Mouse (Mus musculus): ENCODE data around the gene Ddx49. TPM values are rescaled to one million over a fixed set of nuclear protein-coding genes. Genes with fewer than 3 reads are reported as not detected.

Gene Ddx49
- polyA plus RNA-seq (2015; fragmentation: Nextera tagmentation; extraction: Ambion mirVana), result 32.4 and 34.1 TPM in 2 replicates

GRCm38 (mm10) chr8:70302358-70302890 is at the start of gene Ddx49, which contains the start of gene Cope:
Gene Ddx49 (minus strand): TSS chr8:70302489.
Gene Cope (plus strand): TSS chr8:70302518.
- WGBS (ENCODE audit: insufficient replicate concordance), result under 1% methylated on average over 40 of the region's 40 CpGs
- ATAC-seq (ENCODE audit: low read depth) (peak; percentile 90), DNase-seq (peak; percentile 83)
- no peaks in the 10 kb centered on the region for H3K27me3 ChIP-seq
- peaks cover 34% of the 10 kb centered on the region for H3K4me1 ChIP-seq (replicated peaks)
- H3K9me3 ChIP-seq (replicated peaks), result no peaks in the 10 kb centered on the region
- H3K4me2 ChIP-seq, result peak within 1 kb of the TSS; percentile 91
- peak within 1 kb of the TSS; percentile 90 for H3K9ac ChIP-seq
- H3K36me3 ChIP-seq, result peaks cover 59% of the 10 kb centered on the region
- H3K4me3 ChIP-seq (replicated peaks), result peak within 1 kb of the TSS; percentile 90
- H3K27ac ChIP-seq, result peak within 1 kb of the TSS; percentile 74

- ATAC-seq (ENCODE audit: low read depth), result no peak
These were observed 49.7 kb upstream of the Ddx49 start for GRCm38 (mm10) chr8:70352000-70352384.

GRCm38 (mm10) chr8:70351035-70351999 is 49.0 kb upstream of the Ddx49 start:
- Histone ChIP-seq H3K9me3 (replicated peaks) (no peaks in the 10 kb centered on the region), H3K9ac (peak overlapping the region; percentile 99), H3K4me2 (peak overlapping the region; percentile 89), H3K4me1 (replicated peaks) (peaks cover 88% of the 10 kb centered on the region), H3K36me3 (peaks cover 50% of the 10 kb centered on the region), H3K27me3 (no peaks in the 10 kb centered on the region), H3K27ac (peak overlapping the region; percentile 97), H3K4me3 (replicated peaks) (peak overlapping the region; percentile 90)
- DNase-seq, result no peak
- WGBS (ENCODE audit: insufficient replicate concordance), result 32% methylated on average over 15 of the region's 15 CpGs
- no peak for ATAC-seq (ENCODE audit: low read depth)

More at GRCm38 (mm10) chr8:70352000-70352384, 49.7 kb upstream of the Ddx49 start:
- no peak for DNase-seq
- peak overlapping the region; percentile 89 for H3K4me2 ChIP-seq
- H3K4me3 ChIP-seq (replicated peaks), result peak overlapping the region; percentile 90
- H3K9me3 ChIP-seq (replicated peaks), result no peaks in the 10 kb centered on the region
- peak overlapping the region; percentile 99 for H3K9ac ChIP-seq
- H3K27ac ChIP-seq, result peak overlapping the region; percentile 97
- H3K27me3 ChIP-seq, result no peaks in the 10 kb centered on the region
- H3K4me1 ChIP-seq (replicated peaks), result peaks cover 88% of the 10 kb centered on the region
- 16% methylated on average over 3 of the region's 3 CpGs for WGBS (ENCODE audit: insufficient replicate concordance)
- peaks cover 43% of the 10 kb centered on the region for H3K36me3 ChIP-seq

- 57% methylated on average over 1 of the region's 1 CpGs for WGBS (ENCODE audit: insufficient replicate concordance)
These were observed 45.7 kb upstream of the Ddx49 start for GRCm38 (mm10) chr8:70347860-70348420.

GRCm38 (mm10) chr8:70347443-70347842 is 45.2 kb upstream of the Ddx49 start:
- Histone ChIP-seq H3K4me1 (replicated peaks) (peaks cover 90% of the 10 kb centered on the region), H3K27ac (no peak overlapping the region; the same call in 1 of the 2 replicates), H3K27me3 (no peaks in the 10 kb centered on the region), H3K36me3 (peaks cover 81% of the 10 kb centered on the region), H3K9ac (peak overlapping the region; percentile 36; the same call in 1 of the 2 replicates), H3K4me2 (no peak overlapping the region), H3K4me3 (replicated peaks) (no peak overlapping the region), H3K9me3 (replicated peaks) (no peaks in the 10 kb centered on the region)
- DNase-seq (no peak), ATAC-seq (ENCODE audit: low read depth) (no peak)
- WGBS (ENCODE audit: insufficient replicate concordance), result 76% methylated on average over 4 of the region's 4 CpGs

More at GRCm38 (mm10) chr8:70347860-70348420, 45.7 kb upstream of the Ddx49 start:
- H3K4me1 ChIP-seq (replicated peaks), result peaks cover 90% of the 10 kb centered on the region
- H3K4me2 ChIP-seq, result peak overlapping the region; percentile 32; the same call in 1 of the 2 replicates
- H3K36me3 ChIP-seq, result peaks cover 76% of the 10 kb centered on the region
- ATAC-seq (ENCODE audit: low read depth) (no peak), DNase-seq (no peak)
- peak overlapping the region; percentile 36; the same call in 1 of the 2 replicates for H3K9ac ChIP-seq
- no peak overlapping the region for H3K4me3 ChIP-seq (replicated peaks)
- H3K9me3 ChIP-seq (replicated peaks), result no peaks in the 10 kb centered on the region
- peak overlapping the region; percentile 26 for H3K27ac ChIP-seq
- no peaks in the 10 kb centered on the region for H3K27me3 ChIP-seq

- ATAC-seq (ENCODE audit: low read depth) (no peak; the same call in 1 of the 2 replicates), DNase-seq (no peak)
- WGBS (ENCODE audit: insufficient replicate concordance), result 73% methylated on average over 2 of the region's 2 CpGs
- H3K9me3 ChIP-seq (replicated peaks), result no peaks in the 10 kb centered on the region
- peaks cover 93% of the 10 kb centered on the region for H3K36me3 ChIP-seq
- no peak overlapping the region for H3K9ac ChIP-seq
- no peak overlapping the region for H3K4me2 ChIP-seq
- no peaks in the 10 kb centered on the region for H3K27me3 ChIP-seq
- peak overlapping the region; percentile 40 for H3K27ac ChIP-seq
- H3K4me1 ChIP-seq (replicated peaks), result peaks cover 66% of the 10 kb centered on the region
- no peak overlapping the region for H3K4me3 ChIP-seq (replicated peaks)
These were observed 42.0 kb upstream of the Ddx49 start for GRCm38 (mm10) chr8:70344279-70344678.

GRCm38 (mm10) chr8:70343696-70344095 is 41.4 kb upstream of the Ddx49 start:
- ATAC-seq (ENCODE audit: low read depth) (peak; percentile 33; the same call in 1 of the 2 replicates), DNase-seq (no peak)
- H3K4me3 ChIP-seq (replicated peaks), result no peak overlapping the region
- H3K27me3 ChIP-seq, result no peaks in the 10 kb centered on the region
- H3K27ac ChIP-seq, result peak overlapping the region; percentile 40; the same call in 1 of the 2 replicates
- WGBS (ENCODE audit: insufficient replicate concordance), result 67% methylated on average over 6 of the region's 6 CpGs
- no peaks in the 10 kb centered on the region for H3K9me3 ChIP-seq (replicated peaks)
- no peak overlapping the region for H3K9ac ChIP-seq
- H3K36me3 ChIP-seq, result peaks cover 93% of the 10 kb centered on the region
- peaks cover 60% of the 10 kb centered on the region for H3K4me1 ChIP-seq (replicated peaks)
- no peak overlapping the region for H3K4me2 ChIP-seq

GRCm38 (mm10) chr8:70343076-70343475 is 40.8 kb upstream of the Ddx49 start:
- Histone ChIP-seq H3K27ac (no peak overlapping the region), H3K4me3 (replicated peaks) (no peak overlapping the region), H3K9ac (no peak overlapping the region), H3K4me2 (no peak overlapping the region), H3K36me3 (peaks cover 93% of the 10 kb centered on the region), H3K4me1 (replicated peaks) (peaks cover 54% of the 10 kb centered on the region), H3K9me3 (replicated peaks) (no peaks in the 10 kb centered on the region), H3K27me3 (no peaks in the 10 kb centered on the region)
- WGBS (ENCODE audit: insufficient replicate concordance), result 86% methylated on average over 7 of the region's 7 CpGs
- DNase-seq (no peak), ATAC-seq (ENCODE audit: low read depth) (no peak)

- H3K9me3 ChIP-seq (replicated peaks), result no peaks in the 10 kb centered on the region
- WGBS (ENCODE audit: insufficient replicate concordance), result 86% methylated on average over 14 of the region's 14 CpGs
- no peak overlapping the region for H3K9ac ChIP-seq
- H3K4me1 ChIP-seq (replicated peaks), result peaks cover 43% of the 10 kb centered on the region
- H3K27ac ChIP-seq, result no peak overlapping the region
- DNase-seq (no peak), ATAC-seq (ENCODE audit: low read depth) (no peak)
- no peak overlapping the region for H3K4me2 ChIP-seq
- peaks cover 93% of the 10 kb centered on the region for H3K36me3 ChIP-seq
- no peak overlapping the region for H3K4me3 ChIP-seq (replicated peaks)
- no peaks in the 10 kb centered on the region for H3K27me3 ChIP-seq
These were observed 39.7 kb upstream of the Ddx49 start for GRCm38 (mm10) chr8:70342007-70342406.

GRCm38 (mm10) chr8:70340659-70341058 is 38.4 kb upstream of the Ddx49 start:
- H3K4me2 ChIP-seq, result no peak overlapping the region
- 89% methylated on average over 7 of the region's 7 CpGs for WGBS (ENCODE audit: insufficient replicate concordance)
- H3K9ac ChIP-seq, result no peak overlapping the region
- DNase-seq (no peak), ATAC-seq (ENCODE audit: low read depth) (no peak)
- no peaks in the 10 kb centered on the region for H3K27me3 ChIP-seq
- H3K4me3 ChIP-seq (replicated peaks), result no peak overlapping the region
- peaks cover 94% of the 10 kb centered on the region for H3K36me3 ChIP-seq
- H3K27ac ChIP-seq, result no peak overlapping the region; the same call in 1 of the 2 replicates
- peaks cover 30% of the 10 kb centered on the region for H3K4me1 ChIP-seq (replicated peaks)
- H3K9me3 ChIP-seq (replicated peaks), result no peaks in the 10 kb centered on the region

- Histone ChIP-seq H3K4me2 (no peak overlapping the region), H3K4me3 (replicated peaks) (no peak overlapping the region), H3K9ac (no peak overlapping the region), H3K27me3 (no peaks in the 10 kb centered on the region), H3K27ac (no peak overlapping the region), H3K9me3 (replicated peaks) (no peaks in the 10 kb centered on the region), H3K4me1 (replicated peaks) (peaks cover 12% of the 10 kb centered on the region), H3K36me3 (peaks cover 100% of the 10 kb centered on the region)
- WGBS (ENCODE audit: insufficient replicate concordance), result 87% methylated on average over 7 of the region's 7 CpGs
- no peak for DNase-seq
- no peak for ATAC-seq (ENCODE audit: low read depth)
These were observed 36.6 kb upstream of the Ddx49 start for GRCm38 (mm10) chr8:70338931-70339330.

Measured in liver, embryonic 13.5 days (tissue).